Mouse (Mus musculus): ENCODE results near the gene Mucl3. TPM values are rescaled to one million over a fixed set of nuclear protein-coding genes. Genes with fewer than 3 reads are reported as not detected.

Mucl3 gene
- polyA plus RNA-seq (2021) = not detected

GRCm38 (mm10) chr17:35643609-35644236 lies at the start of gene Mucl3:
Gene Mucl3 (minus strand): TSS chr17:35643695.
- in situ Hi-C loops (cut with MboI; ENCODE audit: low pct_unique_long_range_greater_than_20kb) = no loop called here
- CTCF ChIA-PET = interaction anchor here (1.3 to 2.0 kb wide), 2 partner anchors 9 to 11 kb away, joined by 6 read pairs; no protein-coding TSS in a partner anchor
- no peak for TF ChIP-seq CTCF (IDR thresholded peaks at IDR 0.05)
- no peaks in the 10 kb centered on the region for H3K27me3 ChIP-seq
- POLR2A ChIA-PET = no interaction called here
- DNase-seq (ENCODE audit: low read depth, low spot score) (no peak), ATAC-seq (no peak)

DNA sequence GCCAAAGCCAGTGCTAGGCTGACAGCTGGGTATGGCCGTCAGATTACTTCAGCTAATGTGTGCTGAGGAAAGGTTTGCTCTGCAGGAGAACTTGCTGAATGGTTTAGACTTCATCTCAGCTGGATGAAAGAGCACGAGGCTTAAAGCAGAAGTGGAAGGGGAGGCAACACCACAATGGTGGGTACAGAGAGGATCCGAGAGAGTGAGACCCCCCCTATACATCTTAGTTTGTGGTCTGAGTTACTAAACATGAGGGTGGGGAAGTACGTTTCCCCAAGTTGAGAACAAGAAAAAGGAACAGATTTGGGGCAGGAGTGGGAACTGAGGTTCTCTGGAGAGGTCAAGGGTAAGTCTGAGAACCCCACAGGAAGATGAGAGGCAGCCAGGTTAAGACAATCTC lies 48.9 kb upstream of the Mucl3 start:
- in situ Hi-C loops (cut with MboI; ENCODE audit: low pct_unique_long_range_greater_than_20kb) = no loop called here
- ATAC-seq (no peak), DNase-seq (ENCODE audit: low read depth, low spot score) (no peak)
- H3K27me3 ChIP-seq = no peaks in the 10 kb centered on the region
- TF ChIP-seq CTCF (IDR thresholded peaks at IDR 0.05) = no peak
- ChIA-PET POLR2A (interaction anchor here (0.6 to 1.2 kb wide), 4 partner anchors 9 to 313 kb away, joined by 3 to 7 read pairs (median 4); no protein-coding TSS in a partner anchor), CTCF (interaction anchor here (1.1 to 2.4 kb wide), 2 partner anchors 12 to 45 kb away, joined by 3 to 14 read pairs; no protein-coding TSS in a partner anchor)

- H3K27me3 ChIP-seq = no peaks in the 10 kb centered on the region
- ChIA-PET CTCF (interaction anchor here (1.1 to 2.4 kb wide), 2 partner anchors 11 to 45 kb away, joined by 3 to 14 read pairs; no protein-coding TSS in a partner anchor), POLR2A (interaction anchor here (0.6 to 1.5 kb wide), 2 partner anchors 10 to 24 kb away, joined by 3 read pairs; no protein-coding TSS in a partner anchor)
- no peak for DNase-seq (ENCODE audit: low read depth, low spot score)
- in situ Hi-C loops (cut with MboI; ENCODE audit: low pct_unique_long_range_greater_than_20kb) = no loop called here
- no peak for ATAC-seq
- TF ChIP-seq CTCF (IDR thresholded peaks at IDR 0.05) = no peak
These were observed 48.3 kb upstream of the Mucl3 start for GRCm38 (mm10) chr17:35691811-35692210.

DNA sequence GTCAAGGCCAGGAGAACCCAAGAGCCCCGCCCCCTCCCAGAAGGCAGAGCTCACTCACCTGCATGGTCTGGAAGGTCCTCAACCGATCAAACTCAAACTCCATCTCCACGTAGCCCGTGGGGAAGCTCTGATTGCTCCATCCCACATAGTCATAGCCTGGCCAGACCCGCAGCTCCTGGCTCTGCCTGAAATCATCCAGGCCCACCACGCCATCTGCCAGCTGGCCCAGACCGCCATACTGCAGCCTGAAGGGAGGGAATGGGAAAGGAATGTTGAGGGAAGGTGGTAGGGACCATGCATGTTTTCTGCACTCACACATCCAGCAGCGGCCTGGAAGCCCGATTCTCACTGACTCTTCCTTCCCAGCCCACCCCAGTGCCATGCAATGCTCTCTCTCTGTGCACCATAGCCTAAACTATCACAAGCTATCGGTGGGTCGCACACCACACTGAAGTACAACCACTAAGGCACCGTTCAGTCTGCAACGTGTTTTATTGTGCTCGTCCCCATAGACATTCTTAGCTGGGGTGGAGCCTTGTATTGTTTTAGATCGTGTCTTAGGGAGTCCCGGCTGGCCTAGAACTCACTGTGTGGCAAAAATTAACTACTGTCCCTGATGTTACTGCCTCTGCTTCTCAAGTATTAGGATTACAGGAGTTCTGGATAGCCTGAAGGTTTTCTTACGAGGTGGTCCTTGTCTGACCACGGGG lies 46.6 kb upstream of the Mucl3 start:
- POLR2A ChIA-PET = interaction anchor here (1.1 kb wide), 1 partner anchor 10 kb away, joined by 4 read pairs; no protein-coding TSS in a partner anchor
- in situ Hi-C loops (cut with MboI; ENCODE audit: low pct_unique_long_range_greater_than_20kb) = no loop called here
- CTCF ChIA-PET = interaction anchor here (1.3 kb wide), 2 partner anchors 8 to 47 kb away, joined by 3 to 5 read pairs; no protein-coding TSS in a partner anchor
- H3K27me3 ChIP-seq = no peaks in the 10 kb centered on the region
- TF ChIP-seq CTCF (IDR thresholded peaks at IDR 0.05) = no peak
- DNase-seq (ENCODE audit: low read depth, low spot score) (no peak), ATAC-seq (no peak)

DNA sequence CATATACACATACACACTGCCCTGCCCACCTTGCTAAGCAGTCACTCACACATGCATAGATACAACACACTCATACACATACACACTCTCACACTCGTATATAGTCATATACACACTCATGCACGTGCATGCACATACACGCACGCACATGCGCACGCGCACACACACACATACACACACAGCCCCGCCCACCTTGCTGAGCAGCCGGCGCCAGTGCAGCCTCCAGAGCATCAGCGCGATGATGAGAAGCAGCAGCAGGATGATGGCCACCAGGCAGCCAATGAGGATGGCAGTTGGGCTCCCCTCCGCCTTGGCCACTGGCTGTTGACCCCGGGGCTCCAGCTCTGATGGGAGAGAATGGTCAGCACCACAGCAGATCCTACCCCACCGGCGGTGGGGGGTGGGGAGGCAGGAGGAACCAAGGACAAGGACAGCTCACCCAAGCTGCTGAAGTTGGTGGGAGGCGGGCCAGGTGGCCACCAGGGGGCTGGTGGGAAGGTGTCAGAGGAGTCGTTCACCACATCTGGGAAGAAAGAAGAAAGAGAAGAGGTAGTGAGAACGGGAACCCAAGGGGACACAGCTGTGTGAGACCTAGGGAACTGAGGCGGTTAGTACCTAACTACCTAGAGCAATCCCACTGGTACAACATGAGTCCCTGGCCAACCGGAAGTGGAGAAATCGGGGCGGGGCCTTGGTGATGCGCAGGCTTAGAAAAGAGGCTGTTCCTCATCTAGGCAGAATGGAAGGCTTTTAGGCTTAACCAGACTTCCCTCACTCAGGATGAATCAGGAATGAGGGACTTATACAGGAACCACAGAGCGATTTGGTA lies 45.1 kb upstream of the Mucl3 start:
- ChIA-PET POLR2A (no interaction called here), CTCF (no interaction called here)
- DNase-seq (ENCODE audit: low read depth, low spot score) = no peak
- in situ Hi-C loops (cut with MboI; ENCODE audit: low pct_unique_long_range_greater_than_20kb) = no loop called here
- TF ChIP-seq CTCF (IDR thresholded peaks at IDR 0.05) = no peak
- no peak for ATAC-seq
- H3K27me3 ChIP-seq = no peaks in the 10 kb centered on the region

GRCm38 (mm10) chr17:35685061-35685460 lies 41.6 kb upstream of the Mucl3 start:
- ATAC-seq = no peak
- H3K27me3 ChIP-seq = no peaks in the 10 kb centered on the region
- DNase-seq (ENCODE audit: low read depth, low spot score) = no peak
- CTCF ChIA-PET = interaction anchor here (1.4 kb wide), 2 partner anchors 13 to 15 kb away, joined by 3 read pairs; no protein-coding TSS in a partner anchor
- TF ChIP-seq CTCF (IDR thresholded peaks at IDR 0.05) = no peak
- in situ Hi-C loops (cut with MboI; ENCODE audit: low pct_unique_long_range_greater_than_20kb) = no loop called here
- POLR2A ChIA-PET = interaction anchor here (1.0 to 1.2 kb wide), 2 partner anchors 12 to 17 kb away, joined by 3 to 4 read pairs; partner anchors contain the start of gene Vars2

GRCm38 (mm10) chr17:35681986-35682385 lies 38.5 kb upstream of the Mucl3 start:
- TF ChIP-seq CTCF (IDR thresholded peaks at IDR 0.05) = no peak
- ATAC-seq = no peak
- POLR2A ChIA-PET = interaction anchor here (1.3 to 1.6 kb wide), 2 partner anchors 11 to 16 kb away, joined by 4 read pairs; no protein-coding TSS in a partner anchor
- in situ Hi-C loops (cut with MboI; ENCODE audit: low pct_unique_long_range_greater_than_20kb) = no loop called here
- DNase-seq (ENCODE audit: low read depth, low spot score) = no peak
- CTCF ChIA-PET = interaction anchor here (0.7 to 3.4 kb wide), 7 partner anchors 9 to 55 kb away, joined by 3 to 14 read pairs (median 4); no protein-coding TSS in a partner anchor
- no peaks in the 10 kb centered on the region for H3K27me3 ChIP-seq

DNA sequence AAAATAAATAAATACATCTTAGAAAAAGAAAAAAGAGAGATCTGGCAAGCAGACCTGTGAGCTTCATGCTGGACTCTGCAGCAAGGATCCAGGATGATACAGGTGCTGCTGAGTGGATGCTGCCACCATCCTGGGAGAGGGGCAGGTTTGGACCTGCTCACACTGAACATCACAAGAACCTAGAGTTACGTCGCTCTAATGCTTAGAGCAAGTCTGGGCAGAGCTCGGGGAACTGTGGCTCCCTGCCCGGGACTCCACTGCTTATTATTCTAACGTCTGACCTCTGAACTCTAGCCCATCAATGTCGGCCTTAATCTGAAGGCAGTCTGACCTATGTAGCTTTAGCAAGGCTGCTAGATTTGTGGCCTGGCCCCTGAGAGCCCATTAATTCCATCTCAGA lies 37.1 kb upstream of the Mucl3 start:
- POLR2A ChIA-PET = interaction anchor here (0.6 to 1.6 kb wide), 4 partner anchors 10 to 17 kb away, joined by 3 to 4 read pairs (median 4); no protein-coding TSS in a partner anchor

DNA sequence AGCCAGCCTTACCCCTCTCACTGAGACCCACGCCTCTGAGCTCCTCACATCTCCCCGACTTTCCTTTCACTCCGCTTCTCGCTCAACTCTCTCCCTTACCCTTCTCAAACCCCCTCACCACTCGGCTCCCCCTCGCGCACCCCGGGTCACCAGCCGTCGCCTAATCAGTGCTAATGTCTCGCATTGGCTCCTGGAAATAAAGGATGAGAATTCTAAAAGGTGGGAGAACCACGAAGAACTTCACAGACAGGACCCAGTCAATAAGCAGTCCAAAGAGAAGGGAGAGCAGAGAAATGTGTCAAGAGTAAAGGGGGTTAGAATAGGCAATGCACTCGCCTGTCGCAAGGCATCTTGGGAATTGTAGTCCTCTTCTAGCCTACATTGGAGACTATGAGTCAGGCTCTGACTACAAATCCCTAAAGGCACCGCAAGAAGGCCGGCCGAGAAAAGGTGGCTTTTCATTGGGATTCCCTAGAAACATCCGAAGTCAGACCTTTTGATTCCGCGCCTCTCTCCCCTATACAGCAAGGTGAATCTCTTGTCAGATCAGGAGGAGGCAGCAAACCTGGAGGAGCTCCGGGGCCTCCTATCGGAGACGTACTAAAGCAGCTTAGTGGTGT lies 30.0 kb upstream of the Mucl3 start, which contains the start of gene Gtf2h4:
Gtf2h4 (minus strand) TSS at position 324 of the 620 bp plus-strand sequence.
- no peaks in the 10 kb centered on the region for H3K27me3 ChIP-seq
- no peak for TF ChIP-seq CTCF (IDR thresholded peaks at IDR 0.05)
- DNase-seq (ENCODE audit: low read depth, low spot score) (peak; percentile 83), ATAC-seq (peak; percentile 69)
- ChIA-PET CTCF (interaction anchor here (1.0 kb wide), 1 partner anchor 52 kb away, joined by 3 read pairs; no protein-coding TSS in a partner anchor), POLR2A (interaction anchor here (0.6 to 2.0 kb wide), 2 partner anchors 23 to 53 kb away, joined by 3 to 4 read pairs; no protein-coding TSS in a partner anchor)
- in situ Hi-C loops (cut with MboI; ENCODE audit: low pct_unique_long_range_greater_than_20kb) = no loop called here

More for the DNA sequence above, 37.1 kb upstream of the Mucl3 start:
- in situ Hi-C loops (cut with MboI; ENCODE audit: low pct_unique_long_range_greater_than_20kb) = no loop called here
- DNase-seq (ENCODE audit: low read depth, low spot score) (no peak), ATAC-seq (no peak)
- CTCF ChIA-PET = interaction anchor here (1.3 to 3.4 kb wide), 3 partner anchors 12 to 45 kb away, joined by 5 to 14 read pairs (median 6); no protein-coding TSS in a partner anchor
- H3K27me3 ChIP-seq = no peaks in the 10 kb centered on the region
- no peak for TF ChIP-seq CTCF (IDR thresholded peaks at IDR 0.05)

Measured in Patski (cell line).